ENCODE assay signal across 10 mouse cellular contexts in genomic region chr13:15602677-15603221, GRCm38 (mm10).
A peak's percentile ranks its signal among the peaks of the same experiment; 100 is the strongest.
DNase-seq lines count a peak whose midpoint lies in the region; ATAC-seq and TF ChIP-seq lines count a peak whose summit lies in the region.
"Had no signal": no experiment of that assay in that cellular context is flagged by ENCODE, and none has a peak within 500 bp of the region (broad histone marks: within the 10 kb centered on the region; RNA-seq: fewer than 3 reads in every experiment).

No protein-coding gene starts in this region.

- intact Hi-C loops in left cerebral cortex, postnatal 14 days (cut with DNase I): no loop called here
- intact Hi-C loops in heart, postnatal 25 days (cut with DNase I): no loop called here

- H3K27ac ChIP-seq in layer of hippocampus, adult 2 months: no peak overlapping the region
- no peak overlapping the region for H3K27ac ChIP-seq in forebrain, embryonic 14.5 days (ENCODE audit: low read depth, low read length)
- H3K27ac ChIP-seq in lung, embryonic 14.5 days (ENCODE audit: low read depth): peak overlapping the region; percentile 61
- no peak overlapping the region for H3K27ac ChIP-seq in stomach, embryonic 14.5 days (ENCODE audit: low read length)
- no peak overlapping the region for H3K27ac ChIP-seq in cerebellum, adult 2 months (ENCODE audit: insufficient read depth, low read length)

- peak; percentile 36 for TF ChIP-seq CTCF in layer of hippocampus, adult 2 months (conservative IDR thresholded peaks at IDR 0.05)
- no peak for TF ChIP-seq CTCF in lung, embryonic 14.5 days (IDR thresholded peaks at IDR 0.05; ENCODE audit: low read depth)
- TF ChIP-seq CTCF in cerebellum, adult 2 months (IDR thresholded peaks at IDR 0.05; ENCODE audit: borderline replicate concordance, insufficient read depth, low read depth, low read length): no peak

- no peak overlapping the region for H3K4me2 ChIP-seq in forebrain, embryonic 14.5 days (ENCODE audit: low read length)
- no peak overlapping the region; the same call in 1 of the 2 replicates for H3K4me2 ChIP-seq in lung, embryonic 14.5 days
- H3K4me2 ChIP-seq in stomach, embryonic 14.5 days (replicated peaks; ENCODE audit: low read depth, low read length): no peak overlapping the region

- H3K9ac ChIP-seq in forebrain, embryonic 14.5 days (ENCODE audit: low read length): no peak overlapping the region
- H3K9ac ChIP-seq in lung, embryonic 14.5 days: no peak overlapping the region
- no peak overlapping the region for H3K9ac ChIP-seq in stomach, embryonic 14.5 days (replicated peaks; ENCODE audit: low read depth, low read length)

- TF ChIP-seq POLR2A in cerebellum, adult 2 months (IDR thresholded peaks at IDR 0.05; ENCODE audit: borderline replicate concordance, insufficient read depth, low read length): no peak

- peaks cover 13% of the 10 kb centered on the region for H3K4me1 ChIP-seq in forebrain, embryonic 14.5 days (ENCODE audit: control insufficient read depth, insufficient read depth, low read length)
- H3K4me1 ChIP-seq in lung, embryonic 14.5 days (ENCODE audit: insufficient read depth): peaks cover 21% of the 10 kb centered on the region
- peaks cover 9% of the 10 kb centered on the region for H3K4me1 ChIP-seq in stomach, embryonic 14.5 days (ENCODE audit: control insufficient read depth, insufficient read depth, low read length)
- no peaks in the 10 kb centered on the region for H3K4me1 ChIP-seq in cerebellum, adult 2 months (ENCODE audit: control insufficient read depth, insufficient read depth, low read length)

- peak; percentile 36; the same call in 1 of the 2 replicates for ATAC-seq in forebrain, embryonic 14.5 days
- peak; percentile 77 for ATAC-seq in lung, embryonic 14.5 days (ENCODE audit: insufficient read depth)
- peak; percentile 90 for ATAC-seq in stomach, embryonic 14.5 days (ENCODE audit: insufficient number of reproducible peaks, insufficient read depth, low FRiP score, low read depth)

- H3K9me3 ChIP-seq in forebrain, embryonic 14.5 days (replicated peaks; ENCODE audit: control insufficient read depth, low read length): no peaks in the 10 kb centered on the region
- H3K9me3 ChIP-seq in lung, embryonic 14.5 days (ENCODE audit: low read depth, low read length): no peaks in the 10 kb centered on the region
- no peaks in the 10 kb centered on the region for H3K9me3 ChIP-seq in stomach, embryonic 14.5 days (ENCODE audit: control insufficient read depth, low read depth, low read length)

- H3K36me3 ChIP-seq in forebrain, embryonic 14.5 days (ENCODE audit: control insufficient read depth, insufficient read depth, low read length): no peaks in the 10 kb centered on the region
- no peaks in the 10 kb centered on the region for H3K36me3 ChIP-seq in lung, embryonic 14.5 days (ENCODE audit: insufficient read depth)
- H3K36me3 ChIP-seq in stomach, embryonic 14.5 days (ENCODE audit: control insufficient read depth, insufficient read depth, low read length): no peaks in the 10 kb centered on the region

- H3K27me3 ChIP-seq in forebrain, embryonic 14.5 days (replicated peaks; ENCODE audit: control insufficient read depth, insufficient read depth, low read length): no peaks in the 10 kb centered on the region
- no peaks in the 10 kb centered on the region for H3K27me3 ChIP-seq in lung, embryonic 14.5 days (ENCODE audit: insufficient read depth, low read length)
- no peaks in the 10 kb centered on the region for H3K27me3 ChIP-seq in stomach, embryonic 14.5 days (ENCODE audit: control insufficient read depth, insufficient read depth, low read length)
- no peaks in the 10 kb centered on the region for H3K27me3 ChIP-seq in cerebellum, adult 2 months (ENCODE audit: control insufficient read depth, insufficient read depth, low read length)

- no peak for DNase-seq in layer of hippocampus, adult 2 months (ENCODE audit: low spot score in 2 of 2)
- no peak for DNase-seq in layer of hippocampus, postnatal 10 days (ENCODE audit: low spot score in 2 of 2)
- DNase-seq in forebrain, embryonic 14.5 days (ENCODE audit: low spot score): peak; percentile 42
- DNase-seq in lung, embryonic 14.5 days: peak; percentile 64
- DNase-seq in left cerebral cortex, postnatal 14 days (ENCODE audit: low spot score in 2 of 2): no peak
- DNase-seq in cerebellum, adult 2 months: no peak
- no peak for DNase-seq in heart, postnatal 25 days (ENCODE audit: low spot score)
- DNase-seq: cerebellum, adult 9-11 months; heart, postnatal 4 days had no signal

- H3K4me3 ChIP-seq in layer of hippocampus, adult 2 months: no peak overlapping the region
- H3K4me3 ChIP-seq in forebrain, embryonic 14.5 days (ENCODE audit: low read depth, low read length): no peak overlapping the region
- H3K4me3 ChIP-seq in lung, embryonic 14.5 days (ENCODE audit: low read depth, low read length): no peak overlapping the region
- no peak overlapping the region for H3K4me3 ChIP-seq in stomach, embryonic 14.5 days (ENCODE audit: low read depth, low read length)
- no peak overlapping the region for H3K4me3 ChIP-seq in cerebellum, adult 2 months (replicated peaks; ENCODE audit: insufficient read depth, low read depth, low read length)

- WGBS in forebrain, embryonic 14.5 days: 0% methylated on average over 4 of the region's 4 CpGs
- WGBS in lung, embryonic 14.5 days: 7% methylated on average over 4 of the region's 4 CpGs
- 8% methylated on average over 4 of the region's 4 CpGs for WGBS in stomach, embryonic 14.5 days
- 22% methylated on average over 4 of the region's 4 CpGs for WGBS in cerebellum, adult 2 months

Comparison
In these comparisons a context has a peak if more than half of its experiments do, and no peak if none do; other contexts are left out.
1. DNase-seq: peak in forebrain, embryonic 14.5 days (single experiment) and lung, embryonic 14.5 days (single experiment); none in layer of hippocampus, adult 2 months (0 of 2), layer of hippocampus, postnatal 10 days (0 of 2), left cerebral cortex, postnatal 14 days (0 of 2), cerebellum, adult 2 months (0 of 2) and heart, postnatal 25 days (single experiment).
2. ATAC-seq: peak in every context shown above with its lines; median percentile 90 in stomach, embryonic 14.5 days; 77 in lung, embryonic 14.5 days; 36 in forebrain, embryonic 14.5 days.